Mouse (Mus musculus) adrenal gland, adult (tissue): ENCODE measurements around the gene Scn8a.
A peak's percentile ranks its signal among the peaks of the same experiment; 100 is the strongest.
"Not testable (repeated sequence)": the region's sequence is repeated elsewhere in the genome, so short reads cannot be mapped to it uniquely, and the experiment has no call there.

Experiments used
- DNase-seq, 2 experiments: peaks; one replicate each; pipeline ENCODE4 v3.0.0; 2022 to 2023; ENCODE audit warnings: low spot score in 1 of 2; ENCODE audit not compliant: inconsistent age in 2 of 2

Scn8a gene

GRCm38 (mm10) chr15:100869558-100869957 lies at the start of gene Scn8a:
Scn8a (plus strand) TSS chr15:100869858.
- no peak for DNase-seq

GRCm38 (mm10) chr15:100821824-100822223 lies 47.8 kb upstream of the Scn8a start:
- DNase-seq = no peak

GRCm38 (mm10) chr15:100822370-100822769 lies 47.3 kb upstream of the Scn8a start:
- DNase-seq = not testable (repeated sequence)

DNA sequence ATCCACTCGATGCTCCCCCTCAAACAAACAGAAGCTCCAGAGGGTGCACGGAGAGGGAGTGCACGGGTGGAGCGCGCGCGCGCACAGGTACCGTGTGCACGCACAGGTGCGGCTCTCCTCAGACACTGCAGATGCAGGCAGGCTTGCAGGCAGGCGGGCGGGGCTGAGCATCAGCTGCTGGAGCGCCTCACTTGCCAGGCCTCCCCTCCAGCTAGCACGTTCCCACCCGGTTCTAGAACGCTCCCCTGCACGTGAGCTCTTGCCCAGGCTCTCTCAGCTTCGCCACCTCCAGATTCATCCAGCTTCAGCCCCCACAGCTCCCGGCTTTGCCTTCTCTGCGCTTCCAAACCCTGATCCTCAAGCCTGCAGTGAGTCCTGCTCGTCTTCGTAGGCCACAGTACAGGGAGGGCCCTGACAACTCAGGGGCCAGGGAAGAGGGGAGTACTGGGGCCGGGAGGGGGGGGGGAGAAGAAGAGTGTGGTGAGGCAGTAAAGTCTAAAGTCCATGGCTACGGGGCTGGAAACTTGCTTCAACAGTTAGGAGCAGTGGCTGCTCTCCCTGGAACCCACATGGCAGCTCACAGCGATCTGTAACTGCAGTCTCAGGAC lies 44.3 kb upstream of the Scn8a start:
- no peak for DNase-seq

- DNase-seq = no peak
Measured at GRCm38 (mm10) chr15:100826076-100826475, 43.6 kb upstream of the Scn8a start.

- DNase-seq = no peak
Measured at GRCm38 (mm10) chr15:100829775-100830174, 39.9 kb upstream of the Scn8a start.

DNA sequence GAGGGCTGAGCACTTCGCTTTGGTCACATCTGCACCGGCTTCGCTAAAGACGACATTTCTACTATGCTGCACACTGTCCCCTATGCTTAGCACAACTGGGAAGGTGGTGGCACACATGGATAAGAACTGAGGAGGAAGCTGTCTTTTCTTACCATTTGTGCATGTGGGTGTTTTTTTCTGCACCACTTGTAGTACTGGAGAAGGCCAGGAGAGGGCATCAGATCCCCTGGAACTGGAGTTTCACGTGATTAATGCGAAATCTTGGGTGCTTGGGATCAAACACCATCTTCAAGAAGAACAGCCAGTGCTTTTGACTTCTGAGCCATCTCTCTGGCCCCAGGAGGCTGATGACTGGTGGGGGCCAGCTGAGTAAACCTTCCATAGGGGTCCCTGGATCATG lies 39.0 kb upstream of the Scn8a start:
- DNase-seq = peak in 1 of 2 experiments; percentile 40

DNA sequence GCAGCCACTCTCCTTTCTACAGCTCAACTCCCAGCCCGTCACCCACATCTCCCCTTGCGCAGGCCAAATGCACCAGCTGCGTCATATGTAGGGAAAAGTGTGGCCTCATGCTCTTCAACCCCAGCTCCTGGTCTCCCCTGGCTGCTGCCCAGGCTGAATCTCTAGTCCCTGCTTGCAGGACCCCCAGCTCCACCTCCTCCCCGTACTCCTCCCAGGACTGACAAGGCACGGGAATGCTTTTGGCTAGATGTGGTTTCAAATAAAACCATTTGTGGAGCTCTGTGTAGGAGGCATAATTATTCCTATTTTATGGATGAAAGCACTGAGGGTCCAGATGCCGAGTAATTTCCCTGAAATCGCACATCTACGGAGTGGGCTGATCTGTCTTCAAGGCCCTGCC lies 37.5 kb upstream of the Scn8a start:
- DNase-seq = no peak

DNA sequence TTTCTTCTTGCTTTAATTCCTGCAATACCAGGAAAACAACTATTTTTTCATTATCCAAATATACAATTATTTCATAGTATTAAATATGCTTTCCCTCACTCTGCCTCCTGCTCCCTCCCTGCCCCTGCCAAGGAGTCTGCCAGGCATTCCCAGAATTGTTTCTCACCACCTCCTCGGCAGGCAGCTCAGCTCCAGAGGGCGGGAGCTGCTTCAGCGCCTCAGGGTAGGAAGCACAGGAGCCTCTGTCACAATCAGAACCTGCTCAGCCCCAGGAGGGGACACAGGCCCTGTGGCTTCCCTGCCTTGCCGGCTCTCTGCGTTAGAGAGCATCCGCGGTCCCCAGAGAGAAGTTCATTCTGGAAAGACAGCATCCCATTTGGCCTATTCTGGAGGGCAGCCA lies 36.9 kb upstream of the Scn8a start:
- DNase-seq = no peak

- DNase-seq = no peak
Measured at GRCm38 (mm10) chr15:100836729-100837128, 32.9 kb upstream of the Scn8a start.

- DNase-seq = peak; percentile 59 to 79
Measured at GRCm38 (mm10) chr15:100838607-100839207, 31.0 kb upstream of the Scn8a start.

GRCm38 (mm10) chr15:100844336-100844735 lies 25.3 kb upstream of the Scn8a start:
- DNase-seq = no peak

DNA sequence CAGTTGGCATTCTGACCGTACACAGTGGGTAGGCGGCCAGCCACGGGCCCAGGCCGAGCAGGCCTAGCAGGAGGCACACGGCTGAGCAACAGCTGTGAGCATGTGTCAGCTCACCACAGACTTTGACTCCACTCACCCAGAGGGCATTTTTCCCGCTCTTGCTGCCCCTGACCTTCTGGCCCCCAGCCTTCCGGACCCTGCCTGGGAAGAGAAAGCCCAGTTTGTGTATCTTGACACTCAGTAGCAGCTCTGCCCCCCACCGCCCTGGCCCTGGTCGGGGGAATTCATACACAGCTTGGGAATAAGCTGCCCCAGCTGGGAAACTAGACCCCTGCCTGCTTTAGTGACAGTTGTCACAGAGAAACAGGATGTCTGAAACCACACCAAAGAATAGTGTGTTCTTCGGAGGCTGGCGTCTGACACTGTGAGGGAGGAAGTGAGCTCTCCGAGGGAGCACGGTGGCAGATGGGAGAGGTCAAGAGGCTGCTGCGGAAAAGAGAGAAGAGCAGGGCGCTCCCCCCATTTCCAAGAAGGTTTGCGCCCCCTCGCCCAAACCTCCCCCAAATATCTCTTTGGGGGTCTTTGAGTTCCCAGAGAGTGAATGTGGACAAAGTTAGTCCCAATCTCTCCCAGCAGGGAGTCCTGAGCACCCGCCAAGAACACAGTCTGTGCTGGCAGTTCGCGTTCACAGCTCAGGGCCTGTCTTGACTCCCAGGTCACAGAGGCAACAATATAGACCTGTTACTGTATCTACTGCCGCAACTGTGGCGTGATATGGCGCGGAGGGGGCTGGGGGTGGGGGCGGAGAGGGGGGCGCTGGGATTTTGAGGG lies 24.4 kb upstream of the Scn8a start:
- no peak for DNase-seq

GRCm38 (mm10) chr15:100847193-100847592 lies 22.5 kb upstream of the Scn8a start:
- DNase-seq = no peak

- DNase-seq = no peak
Measured at GRCm38 (mm10) chr15:100857586-100857985, 12.1 kb upstream of the Scn8a start.

DNA sequence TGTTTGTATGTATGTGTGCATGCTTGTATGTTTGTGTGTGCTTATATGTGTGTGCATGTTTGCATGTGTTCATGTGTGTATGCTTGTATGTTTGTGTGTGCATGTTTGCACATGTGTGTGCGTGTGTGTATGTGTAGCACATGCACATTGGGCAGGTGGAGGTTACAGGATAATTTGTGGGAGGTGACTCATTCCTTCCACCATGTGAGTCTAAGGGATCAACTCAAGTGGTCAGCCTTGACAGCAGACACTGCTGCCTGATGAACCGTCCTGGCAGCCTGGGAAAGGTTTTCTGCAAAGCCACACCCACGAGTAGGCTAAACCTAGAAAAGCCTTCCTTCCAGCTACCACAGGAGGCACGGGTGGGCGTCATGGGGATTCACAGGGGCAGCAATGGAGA lies 8.8 kb upstream of the Scn8a start:
- DNase-seq = peak in 1 of 2 experiments; percentile 58

- DNase-seq = no peak
Measured at GRCm38 (mm10) chr15:100865556-100865955, 4.1 kb upstream of the Scn8a start.

GRCm38 (mm10) chr15:100870001-100870774 lies 530 bp downstream of the Scn8a start:
- DNase-seq = peak; percentile 70 to 85

- peak; percentile 31 to 71 for DNase-seq
Measured at GRCm38 (mm10) chr15:100870775-100871106, 1.1 kb downstream of the Scn8a start.

- DNase-seq = no peak
Measured at GRCm38 (mm10) chr15:100871107-100872011, 1.7 kb downstream of the Scn8a start.
